Mouse (Mus musculus) olfactory bulb, adult 2 months (tissue): ENCODE measurements around the gene Pdzd7.

Experiments used
- CTCF ChIP-seq: fragments of 200-500 bp; IDR thresholded peaks from 2 replicates; pipeline ENCODE4 v1.5.1; 2012; ENCODE audit warnings: low read depth, mild to moderate bottlenecking, low read length, moderate library complexity; ENCODE audit not compliant: insufficient read depth
- POLR2A ChIP-seq: fragments of 200-500 bp; IDR thresholded peaks from 2 replicates; pipeline ENCODE4 v1.6.1; 2012; ENCODE audit warnings: mild to moderate bottlenecking, low read depth, low read length, moderate library complexity; ENCODE audit not compliant: insufficient read depth

DNA sequence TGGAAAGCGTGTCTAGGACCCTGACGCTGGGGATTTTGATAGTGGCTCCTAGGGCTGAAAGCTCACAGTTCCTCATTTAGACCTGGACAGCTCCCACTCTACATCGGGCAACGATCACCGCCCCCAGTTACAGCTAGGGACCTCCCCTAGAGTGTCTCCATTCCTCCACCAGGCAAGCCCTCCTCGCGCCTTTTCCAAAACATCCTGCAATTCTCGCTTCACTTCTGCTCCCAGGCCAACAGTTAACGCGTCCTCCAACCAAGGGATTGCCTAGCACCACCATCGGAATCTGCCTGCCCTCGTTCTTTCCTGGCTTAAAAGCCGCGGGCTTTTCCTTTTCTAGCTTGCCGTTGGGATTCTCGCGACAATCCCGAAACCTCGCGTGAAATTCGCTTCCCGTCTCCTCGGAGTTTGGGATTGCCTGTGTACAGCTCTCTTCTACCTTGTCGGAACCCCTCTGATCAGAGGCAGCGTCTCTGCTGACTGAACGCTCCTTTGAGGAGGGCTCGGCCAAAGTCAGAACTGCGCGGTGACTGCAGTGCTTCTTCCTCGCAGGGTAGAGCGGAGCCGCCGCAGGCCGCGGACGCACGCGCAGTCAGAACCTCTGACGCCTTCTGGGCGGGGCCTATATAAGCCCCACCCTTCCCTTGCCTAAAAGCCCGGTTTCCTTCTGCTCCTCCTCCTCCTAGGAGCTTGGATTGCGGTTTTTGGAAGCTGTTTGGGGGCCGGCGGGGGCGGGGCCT, 29.2 kb upstream of the Pdzd7 start, which contains the start of gene Kazald1:
- peak; percentile 92 for TF ChIP-seq POLR2A
- no peak for TF ChIP-seq CTCF
